Mouse (Mus musculus) adrenal gland, adult 18-20 months (tissue): Measurements from ENCODE around the gene Mettl6. TPM values are rescaled to one million over a fixed set of nuclear protein-coding genes. Genes with fewer than 3 reads are reported as not detected.

Experiments used
- DNase-seq, 2 experiments: peaks; one replicate each; pipeline ENCODE4 v3.0.0; 2021 to 2022; ENCODE audit warnings: low spot score in 2 of 2
- total RNA-seq, 2 experiments: library from RNA; stranded (reverse); gene quantifications; 1 replicate in 1 of 2; 2 replicates in 1 of 2; pipeline ENCODE4 v1.2.3; 2021

Gene Mettl6
- total RNA-seq, 2 experiments from 2014 or later = 19.9 to 20.8 TPM

DNA sequence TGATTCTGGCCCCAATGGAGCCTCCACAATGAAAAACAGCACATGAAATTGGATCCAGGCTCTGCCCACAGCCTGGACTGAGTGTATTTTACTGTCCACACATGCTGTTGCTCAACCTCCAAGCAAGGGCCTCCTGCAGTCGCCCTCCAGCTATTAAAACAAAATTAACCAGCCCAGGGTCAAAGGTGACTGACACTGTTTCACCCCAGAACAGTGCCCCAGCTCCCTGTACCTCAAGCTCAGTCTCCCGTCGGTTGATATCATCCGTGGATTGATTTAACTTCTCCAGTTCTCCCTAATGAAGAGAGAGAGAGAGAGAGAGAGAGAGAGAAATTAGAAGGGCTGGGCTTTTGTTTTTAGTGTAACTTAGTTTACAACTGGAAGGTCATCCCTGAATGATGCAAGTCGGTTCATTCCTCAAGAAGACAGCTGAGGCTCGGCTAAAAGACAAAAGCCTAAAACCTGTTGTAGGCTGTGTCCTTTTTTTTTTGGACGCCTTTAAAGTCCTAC lies 60.9 kb downstream of the Mettl6 start:
- no peak for DNase-seq

DNA sequence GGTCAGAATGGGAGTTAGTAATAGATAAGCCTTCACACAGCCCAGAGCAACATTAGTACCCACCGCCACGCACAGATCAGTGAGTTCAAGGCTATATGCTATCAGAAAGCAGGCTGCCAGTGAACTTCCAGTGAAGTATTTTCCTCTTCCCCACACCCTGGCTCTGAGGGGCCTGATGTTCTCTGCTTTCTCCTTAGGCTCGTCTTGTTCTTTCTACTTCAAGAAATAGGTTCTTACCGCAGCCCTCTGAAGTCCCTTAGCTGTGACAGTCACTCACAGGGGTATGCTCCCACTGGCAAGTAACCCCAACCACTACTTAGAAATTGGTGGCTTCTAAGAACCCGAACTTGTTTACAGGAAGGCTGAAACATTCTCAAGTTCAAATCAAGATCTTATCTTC lies 61.7 kb downstream of the Mettl6 start:
- no peak for DNase-seq

DNA sequence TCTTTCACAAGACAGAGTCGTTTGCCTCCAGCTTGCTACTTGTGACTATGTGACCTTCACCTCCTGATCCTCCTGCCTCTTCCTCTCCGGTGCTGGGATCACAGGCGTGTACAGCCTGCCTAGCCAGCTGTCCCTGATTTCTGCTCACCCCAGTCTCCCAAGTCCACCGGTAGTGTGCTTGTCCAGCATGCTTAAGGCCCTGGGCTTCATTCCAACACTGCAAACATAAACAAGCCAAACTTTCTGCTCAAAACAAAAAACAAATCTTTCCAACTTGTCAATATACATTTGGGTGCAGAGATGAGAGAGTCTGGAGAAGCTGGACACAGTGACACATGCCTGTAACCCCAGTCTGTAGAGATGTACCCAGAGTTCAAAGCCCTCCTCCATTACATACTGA lies 62.4 kb downstream of the Mettl6 start:
- DNase-seq = no peak

DNA sequence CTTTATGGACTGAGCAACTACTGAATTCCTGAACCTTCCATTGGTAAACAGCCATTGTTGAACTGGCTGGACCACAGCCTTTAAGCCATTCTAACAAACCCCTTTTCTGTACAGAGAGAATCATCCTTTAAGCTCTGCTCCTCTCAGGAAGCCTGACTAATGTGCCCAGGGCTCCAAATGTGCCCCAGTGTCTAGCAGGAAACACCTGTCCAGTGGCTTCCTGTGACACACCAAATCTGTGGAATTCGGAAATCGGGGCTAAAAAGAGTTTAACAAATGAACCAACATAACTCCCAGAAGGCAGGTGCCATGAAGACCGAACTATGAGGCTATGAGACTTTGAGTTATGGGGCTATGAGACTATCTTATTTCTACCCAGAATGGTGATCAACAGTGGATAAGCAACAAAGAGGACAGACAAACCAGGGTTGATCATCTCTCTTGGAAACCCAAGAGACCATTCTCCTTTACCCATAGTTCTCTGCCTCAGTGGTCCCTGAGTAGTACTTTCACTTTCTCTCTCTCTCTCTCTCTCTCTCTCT lies 63.0 kb downstream of the Mettl6 start:
- DNase-seq = no peak

GRCm38 (mm10) chr14:31429004-31429395 lies 65.8 kb downstream of the Mettl6 start:
- DNase-seq = no peak

GRCm38 (mm10) chr14:31428211-31429003 lies 66.4 kb downstream of the Mettl6 start:
- DNase-seq = peak; percentile 76 to 79

Other genes with a start within 250 kb of the Mettl6 start
- 1 to 10 TPM; 5.8 to 6.7 TPM for gene Phf7, start 243.7 kb downstream of the Mettl6 start, total RNA-seq
- gene Bap1, start 243.6 kb downstream of the Mettl6 start, total RNA-seq = 10 to 100 TPM; 55.9 to 69.2 TPM
- gene Dnah1, start 171.1 kb downstream of the Mettl6 start, total RNA-seq = 1 to 10 TPM; 1.5 to 2.0 TPM
- 10 to 100 TPM; 32.9 to 45.3 TPM for gene Capn7, start 158.4 kb downstream of the Mettl6 start, total RNA-seq
- 100 to 1,000 TPM; 136 to 182 TPM for gene Sh3bp5, start 59.0 kb downstream of the Mettl6 start, total RNA-seq
- gene Eaf1, start 641 bp downstream of the Mettl6 start, total RNA-seq = 10 to 100 TPM; 52.1 to 60.1 TPM
- gene Colq, start 96.3 kb upstream of the Mettl6 start, total RNA-seq = not detected
- not detected for gene Gm49387, start 145.8 kb upstream of the Mettl6 start, total RNA-seq
- gene Btd, start 146.0 kb upstream of the Mettl6 start, total RNA-seq = 10 to 100 TPM; 41.3 to 57.0 TPM
- gene Hacl1, start 146.2 kb upstream of the Mettl6 start, total RNA-seq = 10 to 100 TPM; 46.3 to 46.8 TPM